Mouse (Mus musculus) adipocyte (in vitro differentiated cells): Measurements from ENCODE around the gene Serpina16.
A peak's percentile ranks its signal among the peaks of the same experiment; 100 is the strongest.
"Not testable (repeated sequence)": the region's sequence is repeated elsewhere in the genome, so short reads cannot be mapped to it uniquely, and the experiment has no call there.

Experiments used
- DNase-seq: peaks from one replicate; pipeline ENCODE4 v3.0.0-alpha.2; 2016; ENCODE audit warnings: low spot score

The Serpina16 gene

GRCm38 (mm10) chr12:103676039-103676438, at the start of gene Serpina16:
TSS of gene Serpina16 (minus strand) at chr12:103676139.
- DNase-seq, result no peak

GRCm38 (mm10) chr12:103711537-103711936, 35.6 kb upstream of the Serpina16 start:
- no peak for DNase-seq

- DNase-seq, result no peak
These were observed 34.5 kb upstream of the Serpina16 start for GRCm38 (mm10) chr12:103710405-103710804.

GRCm38 (mm10) chr12:103706113-103706512, 30.2 kb upstream of the Serpina16 start:
- no peak for DNase-seq

DNA sequence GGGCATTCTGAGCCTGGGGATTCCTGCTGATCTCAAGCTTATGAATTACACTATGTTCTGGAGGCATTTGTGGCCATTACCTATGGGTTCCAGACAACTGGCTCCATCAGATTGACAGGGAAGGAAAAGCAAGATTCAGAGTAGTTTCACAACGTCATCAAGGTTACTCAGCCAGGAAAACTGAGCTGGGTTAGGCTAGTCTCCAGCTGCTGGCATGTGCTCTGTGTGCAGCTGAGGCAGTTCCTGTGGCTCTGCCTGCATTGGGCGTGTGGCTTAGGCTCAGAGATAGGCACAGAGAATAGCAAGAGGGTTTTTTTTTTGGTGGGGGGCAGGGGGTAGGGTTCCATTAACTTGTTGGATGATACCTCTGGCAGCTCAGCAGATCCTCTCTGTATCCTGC, 29.6 kb upstream of the Serpina16 start:
- DNase-seq, result no peak

- no peak for DNase-seq
These were observed 24.3 kb upstream of the Serpina16 start for GRCm38 (mm10) chr12:103700144-103700750.

GRCm38 (mm10) chr12:103695429-103695828, 19.5 kb upstream of the Serpina16 start, which contains the start of gene Serpina1f:
TSS of gene Serpina1f (minus strand) at chr12:103695529.
- DNase-seq, result no peak

GRCm38 (mm10) chr12:103688221-103688814, 12.4 kb upstream of the Serpina16 start:
- no peak for DNase-seq

DNA sequence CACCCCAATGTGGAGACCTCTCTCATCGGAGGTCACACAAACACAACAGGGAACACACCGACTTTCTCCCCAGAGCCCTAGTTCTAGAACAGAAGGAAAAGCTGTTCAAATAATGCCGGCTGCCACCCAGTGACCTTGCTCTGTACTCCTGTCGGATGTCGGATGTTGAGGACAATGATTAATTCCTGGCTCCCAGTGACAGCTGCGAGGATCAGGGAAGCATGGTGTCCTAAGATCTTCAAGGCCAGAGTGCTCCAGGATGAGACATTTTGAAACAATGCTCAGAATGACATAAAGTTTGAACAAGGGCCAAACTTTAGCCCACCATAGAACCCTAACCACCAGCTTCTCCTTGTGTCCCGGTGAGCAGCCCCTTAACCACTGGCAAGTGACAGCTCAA, 11.1 kb upstream of the Serpina16 start:
- no peak for DNase-seq

GRCm38 (mm10) chr12:103686050-103686449, 10.1 kb upstream of the Serpina16 start:
- no peak for DNase-seq

DNA sequence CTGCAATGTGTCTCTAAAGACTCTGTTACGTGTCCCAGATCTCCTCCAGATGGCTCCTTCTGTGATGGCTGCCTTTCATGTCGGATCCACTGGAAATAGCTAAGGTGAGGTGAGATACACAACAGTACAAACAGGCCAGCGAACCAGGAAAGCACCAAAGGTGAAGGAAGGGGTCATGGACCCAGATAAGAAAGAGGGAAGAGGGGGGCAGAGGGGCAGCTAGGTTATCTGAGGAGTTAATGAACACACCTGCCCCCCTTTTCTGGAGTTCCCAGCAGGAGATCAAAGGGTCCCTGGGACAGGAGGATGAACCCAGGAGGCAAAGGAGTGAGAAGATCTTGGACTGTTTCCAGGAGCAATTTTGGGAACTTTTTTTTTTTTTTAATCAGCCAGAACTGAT, 9.4 kb upstream of the Serpina16 start:
- DNase-seq, result no peak

DNA sequence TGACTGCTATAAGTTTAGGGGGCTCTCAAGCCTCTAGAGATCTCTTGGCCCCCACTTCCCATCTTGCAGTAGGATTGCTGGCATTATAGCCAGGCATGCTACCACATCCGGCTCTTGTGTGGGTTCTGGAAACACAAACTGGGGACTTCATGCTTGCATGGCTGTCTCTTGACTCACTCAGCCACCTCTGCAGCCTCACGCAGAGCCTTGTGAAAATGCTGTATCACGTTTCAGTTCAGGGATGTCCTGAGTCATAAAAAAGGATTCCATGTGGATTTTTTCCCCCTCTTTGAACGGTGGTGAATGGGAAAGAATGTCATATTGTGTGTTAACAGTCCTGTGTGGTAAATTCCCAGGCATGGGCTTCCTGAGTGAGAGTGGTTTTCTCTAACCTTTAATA, 7.8 kb upstream of the Serpina16 start:
- no peak for DNase-seq

DNA sequence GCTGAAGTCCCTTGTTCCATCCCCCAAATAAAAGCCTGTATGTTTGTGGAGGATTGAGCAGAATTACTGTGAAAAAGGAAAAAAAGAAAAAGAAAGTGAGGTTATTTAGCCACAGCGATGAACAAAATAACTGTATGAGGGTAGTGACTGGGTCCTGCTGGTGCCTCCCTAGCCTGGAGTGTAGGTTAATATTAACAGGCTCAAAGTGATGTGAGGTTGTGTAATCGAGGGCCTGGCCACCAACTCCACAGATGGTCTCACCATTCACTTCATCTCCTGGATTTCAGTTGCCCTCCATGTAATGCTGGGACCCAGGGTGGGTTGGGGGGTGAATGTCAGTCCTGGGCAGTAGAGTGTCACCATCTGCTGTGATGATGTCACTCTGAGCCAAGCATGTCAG, 5.8 kb upstream of the Serpina16 start:
- DNase-seq, result no peak

DNA sequence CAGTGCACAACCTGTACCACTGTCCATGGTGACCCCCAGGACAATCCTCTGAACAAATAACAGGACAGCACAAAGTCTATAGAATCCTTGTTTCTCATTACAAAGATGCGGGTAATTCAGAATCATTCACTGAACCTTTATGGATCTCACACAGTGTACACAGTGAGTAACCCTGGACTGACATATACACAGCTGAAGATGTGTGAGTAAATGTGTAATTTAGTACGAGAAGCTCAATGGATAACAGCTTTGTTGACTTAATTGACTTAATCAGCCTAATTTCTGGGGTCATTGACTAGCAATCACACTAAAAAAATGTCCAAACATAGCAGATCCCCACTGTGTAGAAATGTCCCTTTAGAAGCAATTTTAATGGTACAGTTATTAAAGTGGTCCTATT, 5.2 kb upstream of the Serpina16 start:
- no peak for DNase-seq

DNA sequence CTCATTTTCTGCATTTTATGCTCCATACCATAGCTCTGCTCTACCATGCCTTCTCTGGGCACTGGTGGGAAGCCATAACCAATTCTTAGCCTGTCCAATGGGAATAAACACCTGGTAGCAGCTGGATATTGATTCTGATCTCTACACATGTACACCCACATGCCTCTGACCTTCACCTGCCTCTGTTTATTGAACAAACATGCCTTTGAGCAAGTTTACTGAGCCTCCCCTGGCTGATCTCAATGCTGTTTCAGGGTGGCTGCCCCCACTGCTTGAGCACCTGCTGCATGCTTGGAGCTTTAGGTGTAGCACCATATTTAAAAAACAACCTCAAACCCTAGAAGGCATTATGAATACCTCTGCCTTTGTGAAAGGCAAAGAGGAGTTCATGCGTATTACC, 3.9 kb upstream of the Serpina16 start:
- DNase-seq, result not testable (repeated sequence)

GRCm38 (mm10) chr12:103673179-103673578, 2.8 kb downstream of the Serpina16 start:
- DNase-seq, result peak; percentile 2

DNA sequence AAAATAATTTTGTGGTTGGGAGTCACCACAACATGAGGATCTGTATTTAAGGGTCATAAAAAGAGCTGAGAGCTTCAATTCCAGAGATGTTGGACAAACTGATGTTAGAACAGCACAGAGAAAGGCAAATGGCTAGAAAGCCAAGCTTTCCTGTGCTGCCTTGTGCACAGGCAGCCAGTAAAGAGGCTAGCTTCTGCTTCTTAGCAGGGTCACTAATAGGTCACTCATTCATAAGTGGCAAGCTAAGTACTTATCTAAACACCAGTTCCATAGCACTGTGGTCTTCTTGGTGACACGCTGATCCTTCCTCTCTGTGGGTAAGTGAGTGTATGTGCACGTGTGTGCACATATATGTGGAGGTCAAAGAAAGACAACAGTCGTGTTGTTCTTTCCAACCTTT, 4.5 kb downstream of the Serpina16 start:
- no peak for DNase-seq

DNA sequence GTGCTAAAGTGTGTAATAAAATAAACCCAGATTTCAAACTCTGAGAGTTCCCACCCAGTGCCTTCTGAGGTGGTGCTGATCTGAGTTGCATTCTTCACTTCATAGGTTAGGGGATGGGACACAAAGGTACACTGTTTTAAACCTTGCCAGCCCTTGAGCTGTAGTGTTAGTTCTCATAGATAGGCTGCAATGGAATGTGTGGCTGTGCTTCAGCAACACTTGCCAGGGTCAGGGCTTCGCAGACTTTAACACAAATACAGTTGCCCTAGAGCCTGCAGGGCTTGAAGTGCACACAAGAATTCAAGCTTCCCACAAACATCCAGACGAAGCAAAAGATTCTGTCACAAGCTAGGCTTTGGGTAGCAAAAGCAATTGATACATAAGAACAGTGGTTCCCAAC, 5.0 kb downstream of the Serpina16 start:
- DNase-seq, result no peak

- no peak for DNase-seq
These were observed 5.6 kb downstream of the Serpina16 start for GRCm38 (mm10) chr12:103670344-103670743.

DNA sequence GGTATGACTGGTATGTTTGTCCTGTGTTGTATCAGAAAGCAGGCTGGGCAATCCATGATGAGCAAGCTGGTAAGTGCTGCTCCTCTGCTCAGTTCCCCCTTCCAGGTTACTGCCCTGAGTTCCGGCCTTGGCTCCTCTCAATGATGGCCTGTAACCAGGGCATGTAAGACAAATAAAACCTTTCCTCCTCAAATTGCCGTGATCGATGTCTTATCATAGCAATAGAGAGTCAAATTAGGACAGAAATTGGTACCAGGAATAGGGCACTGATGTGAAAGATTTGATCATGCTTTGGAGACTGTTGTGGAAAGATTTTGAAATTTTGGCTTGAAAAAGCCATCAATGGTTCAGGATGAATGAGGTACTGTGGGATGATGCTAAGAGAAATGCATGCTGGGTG, 10.7 kb downstream of the Serpina16 start:
- DNase-seq, result no peak

DNA sequence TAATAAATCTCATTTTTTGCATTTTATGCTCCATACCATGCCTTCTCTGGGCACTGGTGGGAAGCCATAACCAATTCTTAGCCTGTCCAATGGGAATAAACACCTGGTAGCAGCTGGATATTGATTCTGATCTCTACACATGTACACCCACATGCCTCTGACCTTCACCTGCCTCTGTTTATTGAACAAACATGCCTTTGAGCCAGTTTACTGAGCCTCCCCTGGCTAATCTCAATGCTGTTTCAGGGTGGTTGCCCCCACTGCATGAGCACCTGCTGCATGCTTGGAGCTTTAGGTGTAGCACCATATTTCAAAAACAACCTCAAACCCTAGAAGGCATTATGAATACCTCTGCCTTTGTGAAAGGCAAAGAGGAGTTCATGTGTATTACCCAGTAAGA, 13.9 kb downstream of the Serpina16 start:
- not testable (repeated sequence) for DNase-seq

GRCm38 (mm10) chr12:103660076-103660475, 15.9 kb downstream of the Serpina16 start:
- DNase-seq, result no peak

GRCm38 (mm10) chr12:103659171-103659570, 16.8 kb downstream of the Serpina16 start:
- DNase-seq, result peak; percentile 2

GRCm38 (mm10) chr12:103657991-103658390, 17.9 kb downstream of the Serpina16 start:
- no peak for DNase-seq
